Comparison of ENCODE assay signal across 25 mouse cellular contexts in genomic region chr7:141039386-141040107, GRCm38 (mm10). TPM values are rescaled to one million over a fixed set of nuclear protein-coding genes. Genes with fewer than 3 reads are reported as not detected.
DNase-seq lines count a peak whose midpoint lies in the region; ATAC-seq and TF ChIP-seq lines count a peak whose summit lies in the region.
"Had no signal": no experiment of that assay in that cellular context is flagged by ENCODE, and none has a peak within 500 bp of the region (broad histone marks: within the 10 kb centered on the region; RNA-seq: fewer than 3 reads in every experiment).

No protein-coding gene starts in this region.

- H3K4me2 ChIP-seq in liver, postnatal 0 days (ENCODE audit: low read depth, low read length), result no peak overlapping the region
- H3K4me2 ChIP-seq in liver, embryonic 11.5 days, result no peak overlapping the region
- H3K4me2 ChIP-seq: embryonic facial prominence, embryonic 12.5 days; forebrain, embryonic 13.5 days; forebrain, embryonic 15.5 days had no signal

- no peaks in the 10 kb centered on the region for H3K36me3 ChIP-seq in liver, postnatal 0 days (replicated peaks; ENCODE audit: insufficient read depth, low read length)
- H3K36me3 ChIP-seq in liver, embryonic 11.5 days (ENCODE audit: control insufficient read depth, insufficient read depth, low read length), result no peaks in the 10 kb centered on the region
- H3K36me3 ChIP-seq: embryonic facial prominence, embryonic 10.5 days; embryonic facial prominence, embryonic 12.5 days; forebrain, embryonic 15.5 days had no signal

- H3K27ac ChIP-seq in liver, postnatal 0 days (ENCODE audit: low read depth), result peak overlapping the region; percentile 69; the same call in 1 of the 2 replicates
- H3K27ac ChIP-seq in liver, embryonic 11.5 days (ENCODE audit: low read depth, low read length), result no peak overlapping the region
- H3K27ac ChIP-seq in bone marrow, adult 2 months (ENCODE audit: control insufficient read depth, insufficient read depth, low read depth, low read length, poor library complexity), result peak overlapping the region; percentile 35; the same call in 1 of the 2 replicates
- H3K27ac ChIP-seq: embryonic facial prominence, embryonic 10.5 days; forebrain, embryonic 13.5 days; forebrain, embryonic 15.5 days had no signal

- H3K9ac ChIP-seq in liver, postnatal 0 days (replicated peaks), result no peak overlapping the region
- no peak overlapping the region for H3K9ac ChIP-seq in liver, embryonic 11.5 days (ENCODE audit: low read depth, low read length)
- H3K9ac ChIP-seq: embryonic facial prominence, embryonic 12.5 days; forebrain, embryonic 13.5 days; forebrain, embryonic 15.5 days; forebrain, postnatal 0 days had no signal

- ATAC-seq in liver, postnatal 0 days, result no peak
- no peak for ATAC-seq in liver, embryonic 11.5 days (replicated peaks; ENCODE audit: low FRiP score)
- ATAC-seq: forebrain, embryonic 13.5 days; forebrain, embryonic 15.5 days; forebrain, postnatal 0 days; Patski had no signal

- no peak for TF ChIP-seq EP300 in liver, postnatal 0 days (IDR thresholded peaks at IDR 0.05; ENCODE audit: low read depth)

- 80% methylated on average over 4 of the region's 4 CpGs for WGBS in liver, postnatal 0 days (ENCODE audit: insufficient replicate concordance)
- WGBS in liver, embryonic 11.5 days, result 85% methylated on average over 4 of the region's 4 CpGs
- 88% methylated on average over 4 of the region's 4 CpGs for WGBS in bone marrow, adult 2 months

- no peaks in the 10 kb centered on the region for H3K27me3 ChIP-seq in liver, postnatal 0 days (ENCODE audit: insufficient read depth, low read length)
- H3K27me3 ChIP-seq in liver, embryonic 11.5 days (replicated peaks; ENCODE audit: control insufficient read depth, insufficient read depth, low read length), result no peaks in the 10 kb centered on the region
- H3K27me3 ChIP-seq: embryonic facial prominence, embryonic 12.5 days; forebrain, embryonic 13.5 days; forebrain, embryonic 15.5 days; Patski had no signal

- no peak for TF ChIP-seq CTCF in liver, postnatal 0 days (IDR thresholded peaks at IDR 0.05; ENCODE audit: low read depth)
- TF ChIP-seq CTCF in bone marrow, adult 2 months (IDR thresholded peaks at IDR 0.05; ENCODE audit: control insufficient read depth, insufficient read depth, low read length), result no peak

- DNase-seq in liver, postnatal 0 days, result no peak
- no peak for DNase-seq in liver, embryonic 11.5 days (ENCODE audit: low spot score)
- DNase-seq in 416B (ENCODE audit: low read depth), result peak; percentile 31
- peak; percentile 21 for DNase-seq in CD4-positive helper T cell, adult 2 months (ENCODE audit: low read depth, low spot score)
- DNase-seq in left cerebral cortex, adult 11 months (ENCODE audit: low spot score), result no peak
- DNase-seq in retina, embryonic 14.5 days (ENCODE audit: low spot score), result no peak
- DNase-seq: adrenal gland, postnatal 10 days; adrenal gland, postnatal 25 days; B cell, adult 2 months; cerebellum, adult 11-12 months; cerebellum, adult 2 months; cerebellum, adult 9-10 months; cerebellum, postnatal 10 days; cerebellum, postnatal 25 days; forebrain, postnatal 0 days had no signal

- H3K4me1 ChIP-seq in liver, postnatal 0 days (ENCODE audit: insufficient read depth), result peaks cover 20% of the 10 kb centered on the region
- H3K4me1 ChIP-seq in liver, embryonic 11.5 days (replicated peaks; ENCODE audit: control insufficient read depth, insufficient read depth, low read length), result peaks cover 29% of the 10 kb centered on the region
- H3K4me1 ChIP-seq in bone marrow, adult 2 months (ENCODE audit: control insufficient read depth, insufficient read depth, low read length), result peaks cover 14% of the 10 kb centered on the region
- H3K4me1 ChIP-seq: forebrain, embryonic 13.5 days had no signal

- H3K9me3 ChIP-seq in liver, postnatal 0 days (ENCODE audit: low read length), result no peaks in the 10 kb centered on the region
- no peaks in the 10 kb centered on the region for H3K9me3 ChIP-seq in liver, embryonic 11.5 days (ENCODE audit: control insufficient read depth, low read length)
- H3K9me3 ChIP-seq: embryonic facial prominence, embryonic 10.5 days; embryonic facial prominence, embryonic 12.5 days; forebrain, embryonic 13.5 days; forebrain, embryonic 15.5 days had no signal

- no peak for TF ChIP-seq POLR2A in bone marrow, adult 2 months (IDR thresholded peaks at IDR 0.05; ENCODE audit: borderline replicate concordance, control insufficient read depth, low read depth, low read length)

- H3K4me3 ChIP-seq in liver, postnatal 0 days (ENCODE audit: low read depth, low read length), result no peak overlapping the region
- H3K4me3 ChIP-seq in liver, embryonic 11.5 days (ENCODE audit: low read depth, low read length), result no peak overlapping the region
- H3K4me3 ChIP-seq in bone marrow, adult 2 months (replicated peaks; ENCODE audit: control insufficient read depth, low read depth, low read length), result no peak overlapping the region
- H3K4me3 ChIP-seq: embryonic facial prominence, embryonic 10.5 days; embryonic facial prominence, embryonic 12.5 days; forebrain, embryonic 13.5 days; forebrain, embryonic 15.5 days had no signal

RNA-seq across cellular contexts. Expression of gene Gm17387, which starts 10.6 kb away (rescaled TPM):
- not detected in 2 replicates for polyA plus RNA-seq in liver, postnatal 0 days (2015; fragmentation: Nextera tagmentation; extraction: Ambion mirVana)
- not detected in 2 replicates for polyA plus RNA-seq in liver, embryonic 11.5 days (2014; fragmentation: Nextera tagmentation; extraction: Ambion mirVana)
- not detected in 2 replicates for polyA plus RNA-seq in bone marrow, adult 2 months (2011; ENCODE audit: insufficient read depth, insufficient read length, low replicate concordance, missing spikeins)
- polyA plus RNA-seq: activated CD4-positive, CD25-positive, alpha-beta regulatory T cell, adult 4 months; cerebellum, adult 2 months; cortical plate, adult 2 months; embryonic facial prominence, embryonic 10.5 days; embryonic facial prominence, embryonic 12.5 days; embryonic facial prominence, embryonic 14.5 days; forebrain, embryonic 11.5 days; forebrain, embryonic 13.5 days; forebrain, embryonic 15.5 days; forebrain, postnatal 0 days; Patski had no signal

RNA-seq across cellular contexts. Expression of gene B4galnt4, which starts 21.4 kb away (rescaled TPM):
- polyA plus RNA-seq in liver, postnatal 0 days (2015; fragmentation: Nextera tagmentation; extraction: Ambion mirVana), result 0.15 and 0.34 TPM in 2 replicates
- 3.4 and 4.7 TPM in 2 replicates for polyA plus RNA-seq in liver, embryonic 11.5 days (2014; fragmentation: Nextera tagmentation; extraction: Ambion mirVana)
- polyA plus RNA-seq in bone marrow, adult 2 months (2011; ENCODE audit: insufficient read depth, insufficient read length, low replicate concordance, missing spikeins), result 0.36 and 2.1 TPM in 2 replicates

RNA-seq across cellular contexts. Expression of gene Ifitm6, which starts 21.8 kb away (rescaled TPM):
- 53.6 and 54.4 TPM in 2 replicates for polyA plus RNA-seq in liver, postnatal 0 days (2015; fragmentation: Nextera tagmentation; extraction: Ambion mirVana)
- polyA plus RNA-seq in liver, embryonic 11.5 days (2014; fragmentation: Nextera tagmentation; extraction: Ambion mirVana), result 0.90 and 0.97 TPM in 2 replicates
- polyA plus RNA-seq in bone marrow, adult 2 months (2011; ENCODE audit: insufficient read depth, insufficient read length, low replicate concordance, missing spikeins), result 195 and 524 TPM in 2 replicates
- polyA plus RNA-seq: embryonic facial prominence, embryonic 10.5 days; forebrain, embryonic 11.5 days; forebrain, embryonic 13.5 days; forebrain, embryonic 15.5 days had no signal

RNA-seq across cellular contexts. Expression of gene Ifitm3, which starts 29.0 kb away (rescaled TPM):
- 295 and 298 TPM in 2 replicates for polyA plus RNA-seq in liver, postnatal 0 days (2015; fragmentation: Nextera tagmentation; extraction: Ambion mirVana)
- polyA plus RNA-seq in liver, embryonic 11.5 days (2014; fragmentation: Nextera tagmentation; extraction: Ambion mirVana), result 45.0 and 47.5 TPM in 2 replicates
- polyA plus RNA-seq in bone marrow, adult 2 months (2011; ENCODE audit: insufficient read depth, insufficient read length, low replicate concordance, missing spikeins), result 166 and 209 TPM in 2 replicates

RNA-seq across cellular contexts. Expression of gene Pkp3, which starts 38.5 kb away (rescaled TPM):
- polyA plus RNA-seq in liver, postnatal 0 days (2015; fragmentation: Nextera tagmentation; extraction: Ambion mirVana), result 1.4 and 1.5 TPM in 2 replicates
- polyA plus RNA-seq in liver, embryonic 11.5 days (2014; fragmentation: Nextera tagmentation; extraction: Ambion mirVana), result 1.9 and 2.7 TPM in 2 replicates
- 5.4 and 15.9 TPM in 2 replicates for polyA plus RNA-seq in bone marrow, adult 2 months (2011; ENCODE audit: insufficient read depth, insufficient read length, low replicate concordance, missing spikeins)
- polyA plus RNA-seq: forebrain, embryonic 13.5 days; forebrain, embryonic 15.5 days; forebrain, postnatal 0 days had no signal

Comparison
In these comparisons a context has a peak if more than half of its experiments do, and no peak if none do; other contexts are left out.
1. RNA of gene Ifitm6, which starts 21.8 kb away (polyA plus RNA-seq): 195 to 524 TPM in bone marrow, adult 2 months and 53.6 to 54.4 TPM in liver, postnatal 0 days; 0.90 to 0.97 TPM in liver, embryonic 11.5 days; every median in the first group is over 10 times any median in the second.
2. DNase-seq: peak in 416B (single experiment) and CD4-positive helper T cell, adult 2 months (single experiment); none in liver, postnatal 0 days (single experiment), liver, embryonic 11.5 days (single experiment), left cerebral cortex, adult 11 months (single experiment) and retina, embryonic 14.5 days (single experiment).